Mouse (Mus musculus) kidney, embryonic 15.5 days (tissue): ENCODE data around the gene Foxn3. TPM values are rescaled to one million over a fixed set of nuclear protein-coding genes. Genes with fewer than 3 reads are reported as not detected.
A peak's percentile ranks its signal among the peaks of the same experiment; 100 is the strongest.

ENCODE experiments used
- ATAC-seq: fragments of 200-750 bp; cut with Nextera tagmentation; replicated peaks from 2 replicates; pipeline ENCODE4 v1.8.0; 2017; ENCODE audit warnings: moderate TSS enrichment; ENCODE audit not compliant: low FRiP score
- H3K27ac ChIP-seq: fragments of 300-500 bp; sonication (generic); 2 replicates; pipeline ENCODE4 v1.5.1; 2015; ENCODE audit warnings: mild to moderate bottlenecking, inconsistent platforms
- H3K27me3 ChIP-seq: fragments of 300-500 bp; sonication (generic); 2 replicates; pipeline ENCODE4 v1.6.1; 2015; ENCODE audit warnings: inconsistent platforms
- H3K36me3 ChIP-seq: fragments of 300-500 bp; sonication (generic); 2 replicates; pipeline ENCODE4 v1.6.1; 2015; ENCODE audit warnings: inconsistent platforms
- H3K4me1 ChIP-seq: fragments of 300-500 bp; sonication (generic); 2 replicates; pipeline ENCODE4 v1.6.1; 2015; ENCODE audit warnings: inconsistent platforms
- H3K4me2 ChIP-seq: fragments of 300-500 bp; sonication (generic); 2 replicates; pipeline ENCODE4 v1.6.1; 2015; ENCODE audit warnings: moderate library complexity, mild to moderate bottlenecking, inconsistent platforms
- H3K4me3 ChIP-seq: fragments of 300-500 bp; sonication (generic); replicated peaks from 2 replicates; pipeline ENCODE4 v1.5.1; 2015; ENCODE audit warnings: mild to moderate bottlenecking, inconsistent platforms
- H3K9ac ChIP-seq: fragments of 300-500 bp; sonication (generic); 2 replicates; pipeline ENCODE4 v1.6.1; 2015; ENCODE audit warnings: mild to moderate bottlenecking, inconsistent platforms
- H3K9me3 ChIP-seq: fragments of 300-500 bp; sonication (generic); replicated peaks from 2 replicates; pipeline ENCODE4 v1.6.1; 2016; ENCODE audit warnings: inconsistent platforms
- WGBS: fragments of 180-500 bp; shearing (Covaris S2); methylation state at CpG from one replicate; pipeline ENCODE4 v1.1.7; 2015; ENCODE audit warnings: mixed read lengths; 5-methylcytosine and 5-hydroxymethylcytosine counted together
- polyA plus RNA-seq: library from polyadenylated mRNA; unstranded; fragments of >200 nt; fragmentation: Nextera tagmentation; extraction: Ambion mirVana; gene quantifications from 2 replicates; pipeline ENCODE4 v1.2.1, GENCODE M21; 2015

Gene Foxn3
- polyA plus RNA-seq, 1 experiment from 2014 or later = 65.7 TPM

DNA sequence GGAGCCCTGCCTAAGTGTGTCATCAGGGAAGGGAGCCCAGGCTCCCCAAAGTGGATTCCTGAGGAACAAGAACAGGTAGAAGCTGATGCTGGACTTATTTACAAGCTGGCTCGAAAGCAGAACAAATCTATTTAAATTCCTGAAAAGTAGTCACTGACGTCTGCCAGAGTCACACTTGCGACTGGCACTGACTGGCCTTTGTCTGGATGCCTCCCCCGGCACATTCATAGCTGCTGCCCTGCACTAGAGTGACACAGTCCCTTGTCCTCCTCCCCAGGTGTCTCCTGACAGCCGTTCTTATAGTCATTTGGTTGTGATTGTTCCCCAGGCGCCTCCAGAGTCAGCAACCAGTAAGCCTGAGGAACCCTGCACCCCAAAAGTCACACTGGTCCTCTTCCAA lies 259.8 kb downstream of the Foxn3 start:
- H3K36me3 ChIP-seq = no peaks in the 10 kb centered on the region
- H3K27ac ChIP-seq = no peak overlapping the region
- no peak overlapping the region for H3K9ac ChIP-seq
- 68% methylated on average over 6 of the region's 6 CpGs for WGBS
- H3K9me3 ChIP-seq = no peaks in the 10 kb centered on the region
- peaks cover 38% of the 10 kb centered on the region for H3K4me1 ChIP-seq
- no peaks in the 10 kb centered on the region for H3K27me3 ChIP-seq
- H3K4me3 ChIP-seq = no peak overlapping the region
- no peak for ATAC-seq
- H3K4me2 ChIP-seq = no peak overlapping the region

DNA sequence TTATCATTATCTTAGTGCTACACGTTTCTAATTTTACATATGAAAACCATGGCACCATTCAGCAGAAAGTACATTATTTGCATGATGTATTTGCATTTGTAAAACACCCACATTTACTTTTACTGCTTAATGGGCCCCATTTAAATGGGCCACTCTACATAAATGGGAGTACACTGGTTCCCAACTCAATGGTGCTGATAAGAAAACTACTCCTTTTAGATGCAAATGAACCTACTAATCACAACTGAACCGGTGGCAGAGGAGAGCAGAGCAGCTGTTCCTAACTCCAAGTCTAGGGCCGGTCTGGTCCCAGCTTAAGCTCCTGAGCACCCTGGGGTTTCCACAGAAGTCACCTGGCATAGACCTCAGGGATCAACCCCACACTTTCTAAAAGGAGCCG lies 263.5 kb downstream of the Foxn3 start:
- no peaks in the 10 kb centered on the region for H3K9me3 ChIP-seq
- H3K4me2 ChIP-seq = no peak overlapping the region
- 48% methylated on average over 4 of the region's 4 CpGs for WGBS
- H3K4me3 ChIP-seq = no peak overlapping the region
- peaks cover 43% of the 10 kb centered on the region for H3K4me1 ChIP-seq
- H3K27ac ChIP-seq = no peak overlapping the region
- H3K9ac ChIP-seq = no peak overlapping the region
- H3K36me3 ChIP-seq = no peaks in the 10 kb centered on the region
- ATAC-seq = no peak
- no peaks in the 10 kb centered on the region for H3K27me3 ChIP-seq

- Histone ChIP-seq H3K4me2 (no peak overlapping the region), H3K4me3 (no peak overlapping the region), H3K27ac (no peak overlapping the region), H3K9ac (no peak overlapping the region), H3K27me3 (no peaks in the 10 kb centered on the region), H3K4me1 (peaks cover 46% of the 10 kb centered on the region), H3K9me3 (no peaks in the 10 kb centered on the region), H3K36me3 (no peaks in the 10 kb centered on the region)
- no peak for ATAC-seq
- WGBS = 58% methylated on average over 12 of the region's 12 CpGs
Observed at GRCm38 (mm10) chr12:99298851-99299600, 264.4 kb downstream of the Foxn3 start.

GRCm38 (mm10) chr12:99298242-99298641 lies 265.1 kb downstream of the Foxn3 start:
- no peak overlapping the region for H3K27ac ChIP-seq
- H3K9me3 ChIP-seq = no peaks in the 10 kb centered on the region
- no peaks in the 10 kb centered on the region for H3K36me3 ChIP-seq
- H3K27me3 ChIP-seq = no peaks in the 10 kb centered on the region
- no peak overlapping the region for H3K9ac ChIP-seq
- no peak overlapping the region for H3K4me2 ChIP-seq
- peaks cover 53% of the 10 kb centered on the region for H3K4me1 ChIP-seq
- 66% methylated on average over 6 of the region's 6 CpGs for WGBS
- H3K4me3 ChIP-seq = no peak overlapping the region
- no peak for ATAC-seq

DNA sequence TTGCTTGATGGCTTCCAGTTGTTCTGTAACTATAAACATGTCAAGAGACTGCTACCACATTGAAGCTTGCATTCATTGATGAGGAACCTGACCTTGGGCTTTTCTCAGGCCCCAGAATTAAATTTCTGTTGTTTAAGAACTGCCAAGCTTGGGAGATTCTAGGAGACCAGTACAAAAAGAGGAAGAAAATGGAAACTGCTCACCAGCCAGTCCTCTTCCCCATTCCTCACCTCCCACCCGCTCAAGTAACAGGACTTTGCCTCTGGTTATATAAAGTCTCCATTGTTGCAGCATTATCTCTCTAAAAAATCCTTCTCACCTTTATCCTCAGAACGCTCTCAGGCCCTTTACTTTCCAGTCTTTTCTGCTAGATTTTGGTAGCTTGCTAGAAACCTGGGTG lies 265.6 kb downstream of the Foxn3 start:
- no peak for ATAC-seq
- no peaks in the 10 kb centered on the region for H3K36me3 ChIP-seq
- H3K9me3 ChIP-seq = no peaks in the 10 kb centered on the region
- no peak overlapping the region for H3K4me2 ChIP-seq
- no peak overlapping the region for H3K4me3 ChIP-seq
- WGBS = 82% methylated on average over 2 of the region's 2 CpGs
- H3K9ac ChIP-seq = no peak overlapping the region
- no peak overlapping the region for H3K27ac ChIP-seq
- no peaks in the 10 kb centered on the region for H3K27me3 ChIP-seq
- H3K4me1 ChIP-seq = peaks cover 57% of the 10 kb centered on the region

- Histone ChIP-seq H3K4me2 (no peak overlapping the region), H3K9ac (no peak overlapping the region), H3K4me3 (no peak overlapping the region), H3K36me3 (no peaks in the 10 kb centered on the region), H3K9me3 (no peaks in the 10 kb centered on the region), H3K27ac (no peak overlapping the region), H3K27me3 (no peaks in the 10 kb centered on the region), H3K4me1 (peaks cover 70% of the 10 kb centered on the region)
- 84% methylated on average over 7 of the region's 7 CpGs for WGBS
- no peak for ATAC-seq
Observed at GRCm38 (mm10) chr12:99293532-99293931, 269.9 kb downstream of the Foxn3 start.

DNA sequence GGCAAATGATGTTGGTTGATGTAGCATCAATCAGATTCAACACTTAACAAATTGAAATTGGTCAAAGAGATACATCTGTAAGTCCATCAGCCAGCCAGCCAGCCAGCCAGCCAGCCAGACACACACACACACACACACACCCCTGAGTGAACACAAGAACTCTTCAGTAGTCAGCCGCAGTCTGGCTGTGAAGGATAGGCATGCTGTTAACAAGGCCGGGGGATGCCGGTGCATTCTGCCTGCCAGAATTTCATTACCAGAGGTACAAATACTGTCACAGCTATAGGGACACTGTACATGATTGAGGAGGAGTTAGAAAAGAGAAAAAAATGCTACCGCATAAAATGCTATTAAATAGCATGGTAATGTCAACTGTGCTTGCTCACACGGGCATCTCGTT lies 271.2 kb downstream of the Foxn3 start:
- no peak for ATAC-seq
- no peaks in the 10 kb centered on the region for H3K36me3 ChIP-seq
- 77% methylated on average over 6 of the region's 6 CpGs for WGBS
- H3K4me3 ChIP-seq = no peak overlapping the region
- no peaks in the 10 kb centered on the region for H3K9me3 ChIP-seq
- no peaks in the 10 kb centered on the region for H3K27me3 ChIP-seq
- no peak overlapping the region for H3K27ac ChIP-seq
- no peak overlapping the region for H3K9ac ChIP-seq
- peaks cover 59% of the 10 kb centered on the region for H3K4me1 ChIP-seq
- H3K4me2 ChIP-seq = no peak overlapping the region

- ATAC-seq = no peak
- Histone ChIP-seq H3K27ac (no peak overlapping the region), H3K4me3 (no peak overlapping the region), H3K4me1 (peaks cover 43% of the 10 kb centered on the region), H3K9me3 (no peaks in the 10 kb centered on the region), H3K27me3 (no peaks in the 10 kb centered on the region), H3K4me2 (no peak overlapping the region), H3K36me3 (no peaks in the 10 kb centered on the region), H3K9ac (no peak overlapping the region)
- WGBS = 79% methylated on average over 5 of the region's 5 CpGs
Observed at GRCm38 (mm10) chr12:99287081-99287480, 276.3 kb downstream of the Foxn3 start.

DNA sequence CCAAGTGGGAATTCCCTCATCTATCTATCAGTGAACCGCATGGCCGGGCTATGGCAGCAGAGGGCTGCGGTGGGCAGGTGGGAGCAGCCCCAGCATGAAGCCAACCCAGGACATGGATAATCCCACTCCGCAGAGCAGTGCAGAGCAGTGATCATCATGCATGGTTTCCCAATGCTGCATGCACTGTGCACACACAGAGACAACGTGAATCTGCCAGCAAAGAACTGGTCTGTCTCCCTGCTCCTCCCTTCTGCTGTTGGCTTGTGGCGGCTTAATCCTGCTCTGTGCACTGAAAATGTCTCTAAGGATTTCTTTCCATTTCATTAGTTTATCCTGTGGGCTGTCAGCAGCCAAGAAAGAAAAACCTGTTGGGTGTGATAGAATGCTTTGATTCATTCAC lies 276.7 kb downstream of the Foxn3 start:
- no peaks in the 10 kb centered on the region for H3K36me3 ChIP-seq
- ATAC-seq = no peak
- no peak overlapping the region for H3K9ac ChIP-seq
- H3K4me3 ChIP-seq = no peak overlapping the region
- H3K27me3 ChIP-seq = no peaks in the 10 kb centered on the region
- no peak overlapping the region for H3K4me2 ChIP-seq
- no peaks in the 10 kb centered on the region for H3K9me3 ChIP-seq
- H3K4me1 ChIP-seq = peaks cover 40% of the 10 kb centered on the region
- 82% methylated on average over 6 of the region's 6 CpGs for WGBS
- no peak overlapping the region for H3K27ac ChIP-seq

DNA sequence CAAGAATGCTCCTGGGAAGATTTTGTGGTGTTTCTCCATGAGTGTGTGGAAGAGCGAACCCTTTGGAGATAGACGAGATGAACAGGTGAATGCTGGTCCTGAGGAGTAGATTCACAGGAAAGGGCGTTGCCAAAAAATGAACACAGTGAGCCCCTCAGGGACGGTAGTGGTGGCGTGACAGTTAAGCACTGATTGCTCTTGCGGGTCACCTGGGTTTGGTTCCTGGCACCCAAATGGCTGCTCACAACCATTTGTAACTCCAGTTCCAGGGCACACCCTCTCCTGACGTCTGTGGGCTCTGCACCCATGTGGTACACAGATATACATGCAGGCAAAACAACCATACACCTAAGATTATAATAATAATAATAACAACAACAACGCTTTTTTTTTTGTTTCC lies 277.7 kb downstream of the Foxn3 start:
- WGBS = 83% methylated on average over 8 of the region's 8 CpGs
- H3K9ac ChIP-seq = no peak overlapping the region
- no peak overlapping the region for H3K27ac ChIP-seq
- H3K9me3 ChIP-seq = no peaks in the 10 kb centered on the region
- ATAC-seq = no peak
- no peak overlapping the region for H3K4me3 ChIP-seq
- H3K36me3 ChIP-seq = no peaks in the 10 kb centered on the region
- no peaks in the 10 kb centered on the region for H3K27me3 ChIP-seq
- H3K4me2 ChIP-seq = no peak overlapping the region
- peaks cover 35% of the 10 kb centered on the region for H3K4me1 ChIP-seq

GRCm38 (mm10) chr12:99285199-99285598 lies 278.2 kb downstream of the Foxn3 start:
- Histone ChIP-seq H3K4me2 (no peak overlapping the region), H3K9me3 (no peaks in the 10 kb centered on the region), H3K36me3 (no peaks in the 10 kb centered on the region), H3K4me3 (no peak overlapping the region), H3K27me3 (no peaks in the 10 kb centered on the region), H3K9ac (no peak overlapping the region), H3K27ac (0 out of 2 replicates have a peak overlapping the region, but pooled peaks have one; percentile 45), H3K4me1 (peaks cover 35% of the 10 kb centered on the region)
- ATAC-seq = no peak
- 51% methylated on average over 9 of the region's 9 CpGs for WGBS

GRCm38 (mm10) chr12:99284419-99285069 lies 278.8 kb downstream of the Foxn3 start:
- no peak overlapping the region for H3K4me3 ChIP-seq
- peak overlapping the region; percentile 57 for H3K27ac ChIP-seq
- 57% methylated on average over 8 of the region's 8 CpGs for WGBS
- H3K4me1 ChIP-seq = peaks cover 38% of the 10 kb centered on the region
- no peaks in the 10 kb centered on the region for H3K36me3 ChIP-seq
- no peaks in the 10 kb centered on the region for H3K27me3 ChIP-seq
- no peak overlapping the region for H3K4me2 ChIP-seq
- ATAC-seq = 0 out of 2 replicates have a peak, but pooled peaks have one; percentile 35
- no peaks in the 10 kb centered on the region for H3K9me3 ChIP-seq
- no peak overlapping the region for H3K9ac ChIP-seq
